Mouse (Mus musculus) lung, postnatal 25 days (tissue): Measurements from ENCODE around the gene Arl2.

Source experiments
- DNase-seq: peaks from one replicate; pipeline ENCODE4 v3.0.0; 2022; ENCODE audit warnings: low spot score

The Arl2 gene

DNA sequence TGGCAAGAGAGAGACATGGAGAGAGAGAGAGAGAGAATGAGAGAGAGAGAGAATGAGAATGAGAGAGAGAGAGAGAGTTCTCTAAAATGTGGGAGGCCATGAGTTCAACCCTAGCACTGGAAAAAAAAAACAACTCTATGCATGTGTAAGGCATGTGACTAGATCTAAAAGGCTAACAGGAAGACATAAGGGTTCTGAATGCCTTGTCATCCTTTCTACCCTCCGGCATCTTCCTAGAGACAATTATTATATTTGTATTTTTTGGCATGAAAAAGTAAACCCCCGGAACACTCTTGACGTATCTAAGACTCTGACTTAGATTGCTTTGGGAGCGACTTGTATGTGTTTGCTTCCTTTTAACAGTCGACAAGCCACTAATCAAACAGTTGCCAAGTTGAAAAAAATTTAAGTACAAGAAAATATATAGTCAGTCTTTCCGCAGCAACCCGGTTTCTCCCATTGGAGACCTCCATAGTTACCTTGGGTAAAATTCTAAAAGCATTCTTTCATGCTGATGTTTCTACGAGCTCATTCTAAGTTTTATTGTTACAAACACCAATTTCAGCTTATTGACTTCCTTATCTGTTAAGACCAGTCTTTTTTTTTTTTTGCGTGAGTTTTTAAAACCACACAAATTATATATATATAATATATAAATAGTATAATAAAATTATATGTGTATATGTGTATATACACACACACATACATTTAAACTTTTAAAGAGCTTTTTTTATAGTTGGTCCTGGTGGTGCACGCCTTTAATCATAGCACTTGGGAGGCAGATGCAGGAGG lies 14.4 kb downstream of the Arl2 start:
- no peak for DNase-seq

GRCm38 (mm10) chr19:6126289-6126688 lies 15.1 kb downstream of the Arl2 start:
- DNase-seq: peak; percentile 62

- no peak for DNase-seq
Observed at GRCm38 (mm10) chr19:6124898-6125297, 16.4 kb downstream of the Arl2 start.

GRCm38 (mm10) chr19:6123330-6123729 lies 18.0 kb downstream of the Arl2 start:
- DNase-seq: no peak

DNA sequence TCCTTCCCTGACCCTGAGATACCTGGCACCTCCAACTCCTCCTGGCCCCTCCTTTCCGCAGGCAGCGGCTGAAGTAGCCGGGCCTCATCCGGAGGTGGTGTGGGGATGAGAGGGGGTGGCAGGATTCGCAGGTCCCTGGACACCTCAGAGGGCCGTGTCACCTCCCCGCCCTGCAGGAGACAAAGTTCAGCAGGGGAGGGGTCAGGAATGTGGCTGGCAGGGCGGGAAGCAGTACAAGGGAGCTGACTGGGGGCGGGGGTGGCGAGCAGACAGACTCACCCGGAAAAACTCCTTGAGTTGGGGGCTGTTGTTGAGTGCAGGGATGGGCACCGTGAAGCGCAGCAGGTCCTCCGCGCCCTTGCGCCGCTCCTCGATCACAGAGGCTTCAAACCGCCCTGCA lies 19.6 kb downstream of the Arl2 start:
- no peak for DNase-seq

DNA sequence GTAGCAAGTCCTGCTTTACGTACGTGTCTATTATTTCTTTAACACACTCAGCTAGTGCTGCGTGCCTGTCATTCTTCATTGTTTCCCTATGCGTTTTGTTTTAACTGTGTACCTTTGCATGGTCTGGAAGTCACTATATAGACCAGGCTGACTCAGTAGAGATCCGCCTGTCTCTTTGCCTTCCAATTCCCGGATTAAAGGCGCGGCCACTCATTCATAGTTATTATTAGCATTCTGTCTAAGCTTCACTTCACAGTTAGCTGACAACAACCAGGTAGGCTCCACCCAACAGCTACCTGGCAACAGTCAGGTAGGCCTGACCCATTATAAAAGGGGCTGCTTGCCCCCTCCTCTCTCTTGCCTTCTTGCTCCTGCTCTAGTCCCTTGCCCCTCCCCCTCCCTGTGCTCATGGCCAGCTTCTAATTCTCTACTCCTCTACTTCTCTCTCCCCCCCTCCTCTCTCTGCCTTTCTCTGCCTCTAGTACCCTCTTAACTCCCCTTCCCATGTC lies 22.6 kb downstream of the Arl2 start:
- DNase-seq: no peak

- DNase-seq: peak; percentile 92
Observed at GRCm38 (mm10) chr19:6117986-6118676, 23.2 kb downstream of the Arl2 start, which contains the start of gene Sac3d1. Sac3d1 (minus strand) TSS chr19:6118650.

- no peak for DNase-seq
Observed at GRCm38 (mm10) chr19:6117346-6117985, 23.9 kb downstream of the Arl2 start.

DNA sequence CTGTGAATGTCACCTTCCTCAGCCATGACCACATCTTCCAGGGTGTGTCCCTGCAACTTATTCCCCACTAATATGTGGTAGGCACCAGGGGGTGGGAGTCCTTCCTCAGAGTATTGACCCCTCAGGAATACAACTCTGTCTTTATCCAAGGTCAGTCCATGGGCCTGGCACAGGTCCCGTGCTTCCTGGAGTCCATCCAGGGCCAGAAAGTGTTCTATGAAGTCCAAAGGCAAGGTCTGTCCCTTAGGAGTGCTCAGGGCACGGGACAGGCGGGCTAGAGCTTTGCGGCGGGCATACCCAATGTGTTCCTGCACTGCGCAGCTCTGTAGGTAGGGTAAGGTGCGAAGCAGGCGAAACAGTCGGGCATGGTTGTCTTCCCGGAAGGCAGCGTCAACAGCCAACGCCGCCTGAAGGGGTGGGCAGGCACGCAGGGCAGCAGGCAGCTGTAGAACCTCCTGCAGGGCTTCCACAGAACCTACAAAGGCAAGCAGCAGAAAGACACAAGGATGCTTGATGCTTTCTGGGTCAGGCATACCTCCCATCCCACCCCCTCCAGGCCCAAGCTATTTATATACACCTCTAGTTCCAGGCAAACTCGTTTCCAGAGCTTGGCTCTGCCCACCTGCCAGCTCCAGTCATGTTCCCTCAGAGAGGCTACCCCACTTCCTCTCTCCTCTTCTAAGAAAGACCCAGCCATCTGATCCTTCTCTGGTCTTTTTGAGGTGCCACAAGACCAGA lies 25.1 kb downstream of the Arl2 start:
- DNase-seq: no peak

- DNase-seq: no peak
Observed at GRCm38 (mm10) chr19:6113116-6113515, 28.2 kb downstream of the Arl2 start.

DNA sequence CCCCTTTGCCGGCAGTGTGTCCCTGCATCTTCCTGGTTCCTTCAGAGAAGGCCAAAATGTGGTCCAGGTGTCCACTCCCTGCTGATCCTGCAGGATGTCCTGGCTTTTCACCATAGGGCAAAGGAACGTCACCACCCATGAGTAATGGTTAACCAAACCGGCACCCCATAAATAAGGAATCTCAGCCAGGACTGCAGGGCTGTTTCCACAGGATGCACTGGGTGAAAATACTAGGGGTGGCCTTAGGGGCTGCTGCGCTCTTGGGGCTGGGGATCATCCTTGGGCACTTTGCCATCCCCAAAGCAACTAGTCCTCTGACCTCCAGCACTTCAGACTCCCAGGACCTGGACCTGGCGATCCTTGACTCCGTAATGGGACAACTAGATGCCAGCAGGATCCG lies 35.8 kb downstream of the Arl2 start, which contains the start of gene Naaladl1:
Naaladl1 (plus strand) TSS at position 197 of the 400 bp plus-strand sequence.
- no peak for DNase-seq

DNA sequence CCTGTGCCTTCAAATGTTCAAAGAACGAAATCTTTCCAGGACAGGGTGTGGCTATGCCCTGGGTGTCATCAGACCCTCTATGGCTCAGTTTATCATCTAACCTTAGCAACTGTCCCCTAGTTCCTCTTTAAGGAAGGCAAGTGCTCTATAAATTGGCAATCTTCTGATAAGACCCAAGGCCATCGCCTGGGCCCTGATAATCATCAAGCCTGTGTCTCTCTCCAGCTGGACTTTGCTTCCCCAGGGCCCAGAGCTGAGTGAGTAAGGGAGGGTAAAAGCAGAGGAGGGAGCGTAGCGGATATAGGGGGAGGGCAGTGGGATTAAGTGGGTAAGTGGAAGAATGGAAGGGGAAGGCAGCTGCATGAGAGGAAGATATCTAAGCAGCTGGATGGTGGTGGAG lies 36.9 kb downstream of the Arl2 start:
- DNase-seq: no peak

- no peak for DNase-seq
Observed at GRCm38 (mm10) chr19:6102169-6102853, 39.0 kb downstream of the Arl2 start.

DNA sequence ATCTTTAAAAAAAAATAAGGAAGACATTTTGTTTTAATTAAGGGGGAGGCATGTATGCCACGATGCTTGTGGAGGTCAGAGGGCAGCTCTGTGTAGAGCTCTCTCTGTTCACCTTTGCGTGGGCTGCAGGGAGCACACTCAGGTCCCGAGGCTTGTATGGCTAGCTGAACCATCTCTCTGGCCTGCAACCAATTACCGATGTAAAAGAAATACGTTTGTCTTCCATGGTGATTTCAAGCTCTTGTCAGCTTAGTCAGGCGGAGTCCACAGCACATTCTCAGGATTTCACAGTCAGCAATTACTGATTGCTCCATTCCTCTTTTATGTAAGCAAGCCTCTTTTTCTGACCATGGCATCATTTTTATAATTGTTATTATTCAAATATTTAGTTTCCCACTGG lies 40.2 kb downstream of the Arl2 start:
- DNase-seq: no peak

DNA sequence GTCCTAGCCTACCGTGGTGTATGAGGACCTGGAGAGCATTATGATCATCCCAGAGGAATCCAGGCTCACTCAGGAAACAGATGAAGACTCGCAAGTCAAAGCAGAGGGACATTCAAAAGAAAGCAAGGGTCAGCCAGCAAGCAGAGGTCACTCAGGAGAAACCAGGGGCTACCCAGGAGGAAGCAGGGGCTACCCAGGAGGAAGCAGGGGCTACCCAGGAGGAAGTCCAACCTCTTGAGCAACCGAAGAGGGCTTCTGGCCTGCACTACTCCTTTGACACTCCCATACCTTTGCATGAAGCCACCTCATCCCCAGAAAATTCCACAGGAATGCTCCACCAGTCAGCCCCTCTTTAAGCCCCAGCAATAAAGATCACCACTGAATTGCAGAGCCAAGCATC lies 43.5 kb downstream of the Arl2 start:
- DNase-seq: no peak

- DNase-seq: no peak
Observed at GRCm38 (mm10) chr19:6094119-6094518, 47.2 kb downstream of the Arl2 start, which contains the start of gene AC131692.1. AC131692.1 (plus strand) TSS chr19:6094419.

- no peak for DNase-seq
Observed at GRCm38 (mm10) chr19:6088841-6089240, 52.5 kb downstream of the Arl2 start.

DNA sequence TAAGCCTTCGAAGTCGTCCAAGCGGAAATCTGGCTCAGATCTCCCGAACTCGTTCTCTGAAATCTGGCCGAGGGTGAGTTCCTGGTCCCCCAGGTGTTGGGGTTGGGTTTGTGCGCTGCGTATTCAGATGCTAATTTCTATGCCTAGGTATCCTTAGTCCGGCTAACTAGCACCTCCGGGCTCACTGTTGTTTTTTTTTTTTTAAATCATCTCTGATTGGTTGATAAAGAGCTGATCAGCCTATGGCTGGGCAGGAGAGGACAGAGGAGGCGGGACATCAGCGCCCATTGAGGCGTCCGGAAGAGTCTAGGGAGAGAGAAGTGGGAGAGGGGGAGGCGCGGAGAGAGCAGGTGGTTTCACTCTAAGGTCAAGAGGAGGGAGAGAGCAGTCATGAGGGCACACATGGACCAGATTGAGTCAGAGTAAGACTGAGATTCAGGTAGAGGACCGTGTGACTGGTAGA lies 55.9 kb downstream of the Arl2 start:
- DNase-seq: peak; percentile 48

DNA sequence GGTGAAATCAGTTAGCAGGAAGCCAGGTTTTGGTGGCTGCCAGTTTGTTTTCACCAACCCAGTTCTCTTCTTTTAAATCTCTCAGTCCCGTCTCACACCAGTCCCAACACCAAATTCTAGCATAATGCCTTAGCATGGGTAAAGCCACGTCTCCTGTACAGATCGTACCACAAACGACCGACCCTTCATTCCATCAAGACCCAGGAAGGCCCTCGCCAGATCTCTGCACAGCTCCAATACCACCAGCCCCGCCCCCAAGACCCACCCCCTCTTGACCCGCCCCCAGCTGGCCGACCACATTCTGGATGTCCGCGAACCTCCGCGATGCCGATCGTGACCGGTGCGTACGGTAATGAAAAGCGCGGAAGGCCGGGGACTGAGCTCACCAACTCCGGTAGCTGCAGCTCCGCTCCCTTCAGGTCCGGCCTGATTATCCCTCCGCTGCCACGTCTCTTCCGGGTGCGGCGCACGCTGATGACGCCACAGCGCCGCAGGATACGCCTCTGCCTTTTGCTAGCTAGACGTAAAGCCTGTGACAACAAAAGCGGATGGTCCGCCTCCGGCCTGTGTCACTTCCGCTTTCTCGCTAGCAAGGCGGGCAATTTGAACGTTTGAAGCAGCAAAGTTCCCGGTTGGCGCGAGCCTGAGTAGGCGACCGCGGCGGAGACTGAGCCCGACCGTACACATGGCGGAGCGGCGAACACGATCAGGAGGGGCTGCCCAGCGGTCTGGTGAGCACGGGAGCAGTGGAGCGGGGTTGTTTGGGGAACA lies 56.7 kb downstream of the Arl2 start, which contains the start of the genes Zfpl1 and Cdca5:
Zfpl1 (minus strand) TSS at position 479 of the 771 bp plus-strand sequence.
Cdca5 (plus strand) TSS at position 506 of the 771 bp plus-strand sequence.
- DNase-seq: peak; percentile 97
